Mouse (Mus musculus): ENCODE data around the gene Glp2r. TPM values are rescaled to one million over a fixed set of nuclear protein-coding genes. Genes with fewer than 3 reads are reported as not detected.

Glp2r gene
- polyA plus RNA-seq, 1 experiment from 2014 or later: not detected

GRCm38 (mm10) chr11:67738345-67738744 is 32.6 kb downstream of the Glp2r start:
- Histone ChIP-seq H3K4me1 (ENCODE audit: control insufficient read depth, insufficient read depth, low read length) (no peaks in the 10 kb centered on the region), H3K9me3 (ENCODE audit: control insufficient read depth, low read length) (no peaks in the 10 kb centered on the region), H3K27ac (ENCODE audit: low read depth, low read length) (no peak overlapping the region), H3K4me2 (replicated peaks; ENCODE audit: low read depth, low read length) (no peak overlapping the region), H3K36me3 (ENCODE audit: control insufficient read depth, insufficient read depth, low read length) (no peaks in the 10 kb centered on the region), H3K9ac (ENCODE audit: low read depth, low read length) (no peak overlapping the region), H3K4me3 (ENCODE audit: low read length) (no peak overlapping the region), H3K27me3 (ENCODE audit: control insufficient read depth, insufficient read depth, low read length) (no peaks in the 10 kb centered on the region)
- WGBS: 85% methylated on average over 6 of the region's 6 CpGs
- no peak for ATAC-seq (ENCODE audit: low FRiP score, low TSS enrichment)

- H3K4me3 ChIP-seq (ENCODE audit: low read length): no peak overlapping the region
- H3K36me3 ChIP-seq (ENCODE audit: control insufficient read depth, insufficient read depth, low read length): no peaks in the 10 kb centered on the region
- no peaks in the 10 kb centered on the region for H3K4me1 ChIP-seq (ENCODE audit: control insufficient read depth, insufficient read depth, low read length)
- H3K9me3 ChIP-seq (ENCODE audit: control insufficient read depth, low read length): no peaks in the 10 kb centered on the region
- 76% methylated on average over 3 of the region's 3 CpGs for WGBS
- H3K4me2 ChIP-seq (replicated peaks; ENCODE audit: low read depth, low read length): no peak overlapping the region
- no peak overlapping the region for H3K9ac ChIP-seq (ENCODE audit: low read depth, low read length)
- no peak for ATAC-seq (ENCODE audit: low FRiP score, low TSS enrichment)
- no peaks in the 10 kb centered on the region for H3K27me3 ChIP-seq (ENCODE audit: control insufficient read depth, insufficient read depth, low read length)
- no peak overlapping the region for H3K27ac ChIP-seq (ENCODE audit: low read depth, low read length)
Observed at GRCm38 (mm10) chr11:67734597-67734996, 36.4 kb downstream of the Glp2r start.

- H3K27ac ChIP-seq (ENCODE audit: low read depth, low read length): no peak overlapping the region
- H3K36me3 ChIP-seq (ENCODE audit: control insufficient read depth, insufficient read depth, low read length): no peaks in the 10 kb centered on the region
- no peak overlapping the region for H3K9ac ChIP-seq (ENCODE audit: low read depth, low read length)
- WGBS: 87% methylated on average over 1 of the region's 1 CpGs
- H3K9me3 ChIP-seq (ENCODE audit: control insufficient read depth, low read length): no peaks in the 10 kb centered on the region
- H3K4me1 ChIP-seq (ENCODE audit: control insufficient read depth, insufficient read depth, low read length): no peaks in the 10 kb centered on the region
- no peak for ATAC-seq (ENCODE audit: low FRiP score, low TSS enrichment)
- no peak overlapping the region for H3K4me2 ChIP-seq (replicated peaks; ENCODE audit: low read depth, low read length)
- H3K4me3 ChIP-seq (ENCODE audit: low read length): no peak overlapping the region
- H3K27me3 ChIP-seq (ENCODE audit: control insufficient read depth, insufficient read depth, low read length): no peaks in the 10 kb centered on the region
Observed at GRCm38 (mm10) chr11:67733726-67734125, 37.2 kb downstream of the Glp2r start.

GRCm38 (mm10) chr11:67731056-67731455 is 39.9 kb downstream of the Glp2r start:
- Histone ChIP-seq H3K27ac (ENCODE audit: low read depth, low read length) (no peak overlapping the region), H3K4me1 (ENCODE audit: control insufficient read depth, insufficient read depth, low read length) (no peaks in the 10 kb centered on the region), H3K4me2 (replicated peaks; ENCODE audit: low read depth, low read length) (no peak overlapping the region), H3K9me3 (ENCODE audit: control insufficient read depth, low read length) (no peaks in the 10 kb centered on the region), H3K4me3 (ENCODE audit: low read length) (no peak overlapping the region), H3K9ac (ENCODE audit: low read depth, low read length) (no peak overlapping the region), H3K36me3 (ENCODE audit: control insufficient read depth, insufficient read depth, low read length) (no peaks in the 10 kb centered on the region), H3K27me3 (ENCODE audit: control insufficient read depth, insufficient read depth, low read length) (no peaks in the 10 kb centered on the region)
- ATAC-seq (ENCODE audit: low FRiP score, low TSS enrichment): no peak
- WGBS: 94% methylated on average over 2 of the region's 2 CpGs

GRCm38 (mm10) chr11:67728726-67729125 is 42.2 kb downstream of the Glp2r start:
- H3K36me3 ChIP-seq (ENCODE audit: control insufficient read depth, insufficient read depth, low read length): no peaks in the 10 kb centered on the region
- H3K4me1 ChIP-seq (ENCODE audit: control insufficient read depth, insufficient read depth, low read length): no peaks in the 10 kb centered on the region
- ATAC-seq (ENCODE audit: low FRiP score, low TSS enrichment): no peak
- no peaks in the 10 kb centered on the region for H3K9me3 ChIP-seq (ENCODE audit: control insufficient read depth, low read length)
- H3K4me2 ChIP-seq (replicated peaks; ENCODE audit: low read depth, low read length): no peak overlapping the region
- no peak overlapping the region for H3K4me3 ChIP-seq (ENCODE audit: low read length)
- H3K9ac ChIP-seq (ENCODE audit: low read depth, low read length): no peak overlapping the region
- H3K27ac ChIP-seq (ENCODE audit: low read depth, low read length): no peak overlapping the region
- H3K27me3 ChIP-seq (ENCODE audit: control insufficient read depth, insufficient read depth, low read length): no peaks in the 10 kb centered on the region

GRCm38 (mm10) chr11:67727095-67727494 is 43.9 kb downstream of the Glp2r start:
- H3K27me3 ChIP-seq (ENCODE audit: control insufficient read depth, insufficient read depth, low read length): no peaks in the 10 kb centered on the region
- ATAC-seq (ENCODE audit: low FRiP score, low TSS enrichment): no peak
- no peaks in the 10 kb centered on the region for H3K9me3 ChIP-seq (ENCODE audit: control insufficient read depth, low read length)
- no peaks in the 10 kb centered on the region for H3K4me1 ChIP-seq (ENCODE audit: control insufficient read depth, insufficient read depth, low read length)
- no peak overlapping the region for H3K4me2 ChIP-seq (replicated peaks; ENCODE audit: low read depth, low read length)
- H3K9ac ChIP-seq (ENCODE audit: low read depth, low read length): no peak overlapping the region
- no peak overlapping the region for H3K4me3 ChIP-seq (ENCODE audit: low read length)
- WGBS: 84% methylated on average over 6 of the region's 6 CpGs
- H3K27ac ChIP-seq (ENCODE audit: low read depth, low read length): no peak overlapping the region
- H3K36me3 ChIP-seq (ENCODE audit: control insufficient read depth, insufficient read depth, low read length): no peaks in the 10 kb centered on the region

GRCm38 (mm10) chr11:67723231-67724013 is 47.5 kb downstream of the Glp2r start:
- H3K4me1 ChIP-seq (ENCODE audit: control insufficient read depth, insufficient read depth, low read length): no peaks in the 10 kb centered on the region
- ATAC-seq (ENCODE audit: low FRiP score, low TSS enrichment): no peak
- no peak overlapping the region for H3K4me2 ChIP-seq (replicated peaks; ENCODE audit: low read depth, low read length)
- H3K9ac ChIP-seq (ENCODE audit: low read depth, low read length): no peak overlapping the region
- WGBS: 77% methylated on average over 8 of the region's 8 CpGs
- H3K36me3 ChIP-seq (ENCODE audit: control insufficient read depth, insufficient read depth, low read length): no peaks in the 10 kb centered on the region
- no peaks in the 10 kb centered on the region for H3K27me3 ChIP-seq (ENCODE audit: control insufficient read depth, insufficient read depth, low read length)
- no peak overlapping the region for H3K4me3 ChIP-seq (ENCODE audit: low read length)
- no peaks in the 10 kb centered on the region for H3K9me3 ChIP-seq (ENCODE audit: control insufficient read depth, low read length)
- no peak overlapping the region for H3K27ac ChIP-seq (ENCODE audit: low read depth, low read length)

- H3K9me3 ChIP-seq (ENCODE audit: control insufficient read depth, low read length): no peaks in the 10 kb centered on the region
- no peak overlapping the region for H3K4me3 ChIP-seq (ENCODE audit: low read length)
- H3K4me1 ChIP-seq (ENCODE audit: control insufficient read depth, insufficient read depth, low read length): no peaks in the 10 kb centered on the region
- H3K4me2 ChIP-seq (replicated peaks; ENCODE audit: low read depth, low read length): no peak overlapping the region
- H3K27ac ChIP-seq (ENCODE audit: low read depth, low read length): no peak overlapping the region
- H3K27me3 ChIP-seq (ENCODE audit: control insufficient read depth, insufficient read depth, low read length): no peaks in the 10 kb centered on the region
- no peak overlapping the region for H3K9ac ChIP-seq (ENCODE audit: low read depth, low read length)
- ATAC-seq (ENCODE audit: low FRiP score, low TSS enrichment): no peak
- H3K36me3 ChIP-seq (ENCODE audit: control insufficient read depth, insufficient read depth, low read length): no peaks in the 10 kb centered on the region
- 42% methylated on average over 7 of the region's 7 CpGs for WGBS
Observed at GRCm38 (mm10) chr11:67722399-67723156, 48.4 kb downstream of the Glp2r start.

- no peak overlapping the region for H3K9ac ChIP-seq (ENCODE audit: low read depth, low read length)
- 92% methylated on average over 5 of the region's 5 CpGs for WGBS
Observed at GRCm38 (mm10) chr11:67721485-67721884, 49.5 kb downstream of the Glp2r start.

More at GRCm38 (mm10) chr11:67721485-67721884, 49.5 kb downstream of the Glp2r start:
- ATAC-seq (ENCODE audit: low FRiP score, low TSS enrichment): no peak
- Histone ChIP-seq H3K27me3 (ENCODE audit: control insufficient read depth, insufficient read depth, low read length) (no peaks in the 10 kb centered on the region), H3K9me3 (ENCODE audit: control insufficient read depth, low read length) (no peaks in the 10 kb centered on the region), H3K4me3 (ENCODE audit: low read length) (no peak overlapping the region), H3K4me2 (replicated peaks; ENCODE audit: low read depth, low read length) (no peak overlapping the region), H3K27ac (ENCODE audit: low read depth, low read length) (no peak overlapping the region), H3K4me1 (ENCODE audit: control insufficient read depth, insufficient read depth, low read length) (no peaks in the 10 kb centered on the region), H3K36me3 (ENCODE audit: control insufficient read depth, insufficient read depth, low read length) (no peaks in the 10 kb centered on the region)

Data from kidney, embryonic 14.5 days (tissue).